14 mouse cellular contexts compared by ENCODE assay signal in the genomic region with DNA sequence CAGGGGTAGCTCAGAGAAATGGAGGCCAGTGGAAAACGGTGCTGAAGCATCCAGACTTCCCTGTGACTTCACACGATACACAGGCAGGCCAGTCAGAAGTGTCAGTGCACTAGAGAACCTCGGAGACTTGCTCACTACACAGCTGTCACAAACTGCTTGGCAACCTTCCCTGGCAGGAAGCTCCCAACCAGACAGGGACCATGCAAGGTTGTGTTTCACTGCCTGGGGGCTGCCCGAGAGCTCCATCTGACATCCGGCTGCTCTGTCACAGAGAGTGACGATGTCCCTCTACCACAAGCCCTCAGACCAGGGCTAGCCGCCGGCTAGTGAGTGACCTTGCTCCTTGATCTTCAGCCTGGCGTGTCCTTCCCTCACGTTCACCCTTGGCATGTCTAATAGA.
DNase-seq lines count a peak whose midpoint lies in the region; ATAC-seq and TF ChIP-seq lines count a peak whose summit lies in the region.
"Had no signal": no experiment of that assay in that cellular context is flagged by ENCODE, and none has a peak within 500 bp of the region (broad histone marks: within the 10 kb centered on the region; RNA-seq: fewer than 3 reads in every experiment).

No protein-coding gene starts in this region.

- no peak overlapping the region for H3K4me2 ChIP-seq in lung, postnatal 0 days (replicated peaks; ENCODE audit: low read depth, low read length)
- H3K4me2 ChIP-seq in intestine, embryonic 15.5 days (replicated peaks), result no peak overlapping the region
- H3K4me2 ChIP-seq: forebrain, embryonic 12.5 days; limb, embryonic 13.5 days had no signal

- ATAC-seq in lung, postnatal 0 days, result peak; percentile 57
- ATAC-seq in intestine, embryonic 15.5 days, result no peak

- H3K27me3 ChIP-seq in heart, adult 2 months (ENCODE audit: control insufficient read depth, insufficient read depth, low read length), result no peaks in the 10 kb centered on the region
- no peaks in the 10 kb centered on the region for H3K27me3 ChIP-seq in lung, postnatal 0 days (replicated peaks; ENCODE audit: insufficient read depth, low read length)
- H3K27me3 ChIP-seq in intestine, embryonic 15.5 days (replicated peaks), result no peaks in the 10 kb centered on the region
- H3K27me3 ChIP-seq: forebrain, embryonic 12.5 days; limb, embryonic 13.5 days; megakaryocyte, embryonic 14.5 days had no signal

- H3K4me1 ChIP-seq in heart, adult 2 months (ENCODE audit: control insufficient read depth, insufficient read depth, low read length), result peaks cover 5% of the 10 kb centered on the region
- H3K4me1 ChIP-seq in lung, postnatal 0 days (ENCODE audit: insufficient read depth, low read depth, low read length), result no peaks in the 10 kb centered on the region
- no peaks in the 10 kb centered on the region for H3K4me1 ChIP-seq in intestine, embryonic 15.5 days (replicated peaks)
- H3K4me1 ChIP-seq: forebrain, embryonic 12.5 days; hindbrain, embryonic 10.5 days; megakaryocyte, embryonic 14.5 days had no signal

- intact Hi-C loops in heart, adult 2 months (cut with DNase I), result no loop called here
- intact Hi-C loops in gastrocnemius, postnatal 36 days (cut with DNase I), result no loop called here

- TF ChIP-seq EP300 in heart, adult 2 months (IDR thresholded peaks at IDR 0.05; ENCODE audit: insufficient read depth, low read depth, low read length), result no peak
- TF ChIP-seq EP300 in lung, postnatal 0 days (IDR thresholded peaks at IDR 0.05), result no peak

- H3K9me3 ChIP-seq in lung, postnatal 0 days (ENCODE audit: low read length), result no peaks in the 10 kb centered on the region
- H3K9me3 ChIP-seq in intestine, embryonic 15.5 days, result no peaks in the 10 kb centered on the region
- H3K9me3 ChIP-seq: forebrain, embryonic 12.5 days; hindbrain, embryonic 10.5 days; limb, embryonic 13.5 days; megakaryocyte, embryonic 14.5 days had no signal

- no peak for TF ChIP-seq CTCF in heart, adult 2 months (IDR thresholded peaks at IDR 0.05)
- no peak for TF ChIP-seq CTCF in lung, postnatal 0 days (IDR thresholded peaks at IDR 0.05)

- 34% methylated on average over 10 of the region's 10 CpGs for WGBS in heart, adult 2 months
- WGBS in lung, postnatal 0 days, result 53% methylated on average over 10 of the region's 10 CpGs
- 73% methylated on average over 10 of the region's 10 CpGs for WGBS in intestine, embryonic 15.5 days

- no peak overlapping the region for H3K9ac ChIP-seq in heart, adult 2 months (ENCODE audit: low read depth, low read length)
- H3K9ac ChIP-seq in lung, postnatal 0 days (replicated peaks; ENCODE audit: low read depth), result no peak overlapping the region
- no peak overlapping the region for H3K9ac ChIP-seq in intestine, embryonic 15.5 days
- H3K9ac ChIP-seq: forebrain, embryonic 12.5 days; limb, embryonic 13.5 days had no signal

- H3K4me3 ChIP-seq in heart, adult 2 months, result no peak overlapping the region
- H3K4me3 ChIP-seq in lung, postnatal 0 days (ENCODE audit: low read depth, low read length), result no peak overlapping the region
- no peak overlapping the region for H3K4me3 ChIP-seq in intestine, embryonic 15.5 days (replicated peaks)
- H3K4me3 ChIP-seq: forebrain, embryonic 12.5 days; hindbrain, embryonic 10.5 days; limb, embryonic 13.5 days; megakaryocyte, embryonic 14.5 days had no signal

- H3K27ac ChIP-seq in heart, adult 2 months, result peak overlapping the region; percentile 24; the same call in 1 of the 2 replicates
- H3K27ac ChIP-seq in lung, postnatal 0 days (ENCODE audit: low read length), result no peak overlapping the region
- H3K27ac ChIP-seq in intestine, embryonic 15.5 days, result no peak overlapping the region
- H3K27ac ChIP-seq: forebrain, embryonic 12.5 days; hindbrain, embryonic 10.5 days; limb, embryonic 13.5 days had no signal

- DNase-seq in heart, adult 2 months, result peak; percentile 40 to 49
- no peak for DNase-seq in heart, adult 8-10 months (ENCODE audit: low spot score)
- peak; percentile 15 for DNase-seq in lung, postnatal 0 days (ENCODE audit: low spot score)
- no peak for DNase-seq in lung, postnatal 25 days (ENCODE audit: low spot score)
- peak; percentile 23 to 57 for DNase-seq in gastrocnemius, postnatal 36 days
- peak; percentile 28 to 67 for DNase-seq in lung, postnatal 4 days
- no peak for DNase-seq in embryo, embryonic 9.5 days (ENCODE audit: extremely low spot score)
- DNase-seq: kidney, postnatal 36 days; retina, postnatal 1 day had no signal

- peaks cover 5% of the 10 kb centered on the region for H3K36me3 ChIP-seq in heart, adult 2 months (ENCODE audit: control insufficient read depth, insufficient read depth, low read length)
- no peaks in the 10 kb centered on the region for H3K36me3 ChIP-seq in lung, postnatal 0 days (ENCODE audit: insufficient read depth, low read length)
- H3K36me3 ChIP-seq in intestine, embryonic 15.5 days, result no peaks in the 10 kb centered on the region
- H3K36me3 ChIP-seq: forebrain, embryonic 12.5 days; hindbrain, embryonic 10.5 days; limb, embryonic 13.5 days had no signal

- no peak for TF ChIP-seq POLR2A in heart, adult 2 months (IDR thresholded peaks at IDR 0.05; ENCODE audit: insufficient read depth, low read depth, low read length)

- H3K79me2 ChIP-seq in heart, adult 2 months (replicated peaks; ENCODE audit: control insufficient read depth, insufficient read depth, low read length), result no peaks in the 10 kb centered on the region

Comparison
In these comparisons a context has a peak if more than half of its experiments do, and no peak if none do; other contexts are left out.
1. DNase-seq: peak in heart, adult 2 months (2 of 2), lung, postnatal 0 days (single experiment), gastrocnemius, postnatal 36 days (2 of 2) and lung, postnatal 4 days (2 of 2); none in heart, adult 8-10 months (single experiment), lung, postnatal 25 days (single experiment) and embryo, embryonic 9.5 days (single experiment).